Mouse (Mus musculus) CH12F3 (cell line): ENCODE measurements around the gene Pla2g1b.
"Not testable (repeated sequence)": the region's sequence is repeated elsewhere in the genome, so short reads cannot be mapped to it uniquely, and the experiment has no call there.

Source experiments
- in situ Hi-C: fragments of 300-500 bp; cut with MboI; formaldehyde crosslinking; loops from 2 replicates; pipeline ENCODE4 v1.14.3; 2020; ENCODE audit warnings: low sequenced_read_pairs

Pla2g1b gene

DNA sequence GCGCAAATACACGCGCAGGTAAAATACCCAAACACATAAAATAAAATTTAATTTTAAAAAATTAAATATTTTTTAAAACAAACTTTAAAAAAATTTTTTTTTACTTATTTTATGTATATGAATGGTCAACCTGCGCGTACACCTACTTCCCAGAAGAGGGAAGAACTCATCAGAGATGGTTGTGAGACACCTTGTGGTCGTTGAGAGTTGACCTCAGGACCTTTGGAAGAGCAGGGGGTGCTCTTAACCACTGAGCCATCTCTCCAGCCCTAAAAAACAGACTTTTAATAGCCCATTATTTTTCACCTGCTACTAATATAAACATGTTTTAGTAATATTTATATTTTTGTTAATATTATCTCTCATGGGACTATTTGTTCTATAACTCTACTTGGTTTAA, 17.3 kb downstream of the Pla2g1b start:
- in situ Hi-C loops, result no loop called here

DNA sequence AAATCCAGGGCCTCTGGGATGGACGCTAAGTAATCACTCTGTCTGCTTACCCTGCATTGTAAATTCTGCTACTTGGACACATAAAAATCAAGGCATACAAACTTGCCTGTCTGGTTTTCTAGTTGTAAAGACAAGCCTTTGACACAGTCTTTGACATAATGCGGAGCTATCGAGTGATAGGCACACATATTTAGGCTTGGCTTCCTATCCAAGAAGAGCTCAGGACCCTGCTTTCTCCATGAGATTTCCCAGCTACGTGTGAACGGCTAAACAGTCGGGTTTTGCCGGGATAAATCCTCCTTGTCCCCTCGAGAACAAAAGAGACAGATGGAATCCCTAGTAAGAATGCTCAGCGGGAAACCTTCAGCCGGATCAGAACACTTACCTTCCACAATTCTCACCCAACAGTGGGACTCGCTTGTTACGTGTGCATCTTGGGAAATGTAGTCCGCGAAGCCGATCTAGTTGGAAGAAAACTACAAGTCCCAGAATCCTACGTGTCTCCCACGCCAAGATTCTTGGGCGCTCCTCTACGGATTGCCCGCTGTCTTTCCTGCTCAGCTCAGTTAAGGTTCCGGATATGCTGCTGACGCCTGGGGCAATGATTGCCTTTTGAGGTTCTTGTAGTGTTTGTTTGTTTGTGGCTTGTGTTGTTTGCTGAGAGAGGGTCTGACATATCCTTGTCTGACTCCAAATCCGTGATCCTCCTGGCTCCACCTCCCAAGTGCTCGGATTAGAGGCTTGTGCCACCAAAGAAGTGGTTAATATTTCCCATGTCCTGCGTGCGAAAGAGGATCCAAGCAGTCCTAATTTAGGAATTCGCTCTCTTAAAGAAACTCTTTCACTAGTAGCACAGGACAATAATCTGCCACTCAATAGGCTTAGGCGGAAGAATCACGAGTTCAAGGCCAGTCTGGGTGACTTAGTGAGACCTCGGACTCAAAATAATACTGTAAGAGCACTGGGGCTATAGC, 18.2 kb downstream of the Pla2g1b start, which contains the start of gene Sirt4:
Gene Sirt4 (minus strand): TSS at position 779 of the 974 bp plus-strand sequence.
- in situ Hi-C loops, result no loop called here

DNA sequence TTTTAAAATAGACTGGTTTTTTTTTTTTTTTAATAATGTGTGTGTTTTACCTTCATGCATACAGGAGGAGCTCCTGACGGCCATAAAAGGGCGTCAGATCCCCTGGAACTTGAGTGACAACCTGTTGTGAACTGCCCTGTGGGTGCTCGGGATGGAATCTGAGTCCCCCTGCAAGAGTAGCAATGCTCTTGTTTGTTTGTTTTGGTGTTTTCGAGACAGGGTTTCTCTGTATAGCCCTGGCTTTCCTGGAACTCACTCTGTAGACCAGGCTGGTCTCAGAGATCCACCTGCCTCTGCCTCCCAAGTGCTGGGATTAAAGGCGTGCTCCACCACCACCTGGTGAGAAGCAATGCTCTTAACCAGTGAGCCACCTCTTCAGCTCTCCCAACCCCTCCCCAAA, 18.9 kb downstream of the Pla2g1b start:
- in situ Hi-C loops, result no loop called here

DNA sequence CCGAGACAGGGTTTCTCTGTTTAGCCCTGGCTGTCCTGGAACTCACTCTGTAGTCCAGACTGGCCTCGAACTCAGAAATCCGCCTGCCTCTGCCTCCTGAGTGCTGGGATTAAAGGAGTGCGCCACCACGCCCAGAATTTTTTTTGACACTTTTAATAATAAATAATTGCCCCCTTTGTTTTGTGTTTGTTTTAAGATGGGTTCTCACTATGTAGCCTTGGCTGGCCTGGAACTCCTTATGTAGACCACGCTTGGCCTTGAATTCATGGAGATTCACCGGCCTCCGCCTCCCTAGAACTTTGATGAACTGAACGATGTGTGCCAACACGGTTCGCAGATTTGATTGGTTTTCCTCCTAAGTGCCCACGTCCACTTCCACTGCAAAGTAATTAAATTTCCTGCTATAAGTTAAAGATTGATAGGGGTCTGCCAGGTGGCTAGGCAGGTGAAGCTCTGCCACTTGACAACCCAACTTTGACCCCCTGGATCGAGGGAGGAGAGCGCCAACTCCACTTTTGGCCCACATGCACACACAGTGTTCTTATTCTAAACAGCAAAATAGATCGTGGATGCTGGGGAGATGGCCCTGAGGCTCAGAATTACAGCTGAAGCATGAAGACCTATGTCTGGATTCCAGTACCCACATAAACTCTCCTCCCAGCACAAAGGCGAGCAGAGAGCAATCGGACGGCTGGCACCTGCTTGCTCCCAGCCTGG, 19.6 kb downstream of the Pla2g1b start:
- in situ Hi-C loops, result no loop called here

DNA sequence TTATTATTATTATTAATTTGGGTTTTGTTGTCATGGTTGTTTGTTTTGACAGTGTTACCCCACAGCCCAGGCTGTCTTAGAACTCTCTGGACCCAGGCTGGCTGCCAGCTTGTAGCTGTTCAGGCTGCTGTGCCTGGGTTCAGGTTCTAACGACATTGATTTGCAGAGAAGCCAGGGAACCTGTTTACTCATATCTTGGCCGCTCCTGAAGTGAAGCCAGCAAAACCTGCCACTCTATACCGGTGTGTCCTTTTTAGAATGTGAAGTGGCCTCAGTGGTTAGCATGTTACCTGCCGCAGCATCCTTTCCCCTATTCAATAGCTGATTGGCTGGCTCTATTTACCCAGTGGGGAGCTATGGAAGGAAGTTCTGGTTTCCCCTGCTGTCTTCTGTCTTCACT, 20.7 kb downstream of the Pla2g1b start:
- in situ Hi-C loops, result no loop called here

DNA sequence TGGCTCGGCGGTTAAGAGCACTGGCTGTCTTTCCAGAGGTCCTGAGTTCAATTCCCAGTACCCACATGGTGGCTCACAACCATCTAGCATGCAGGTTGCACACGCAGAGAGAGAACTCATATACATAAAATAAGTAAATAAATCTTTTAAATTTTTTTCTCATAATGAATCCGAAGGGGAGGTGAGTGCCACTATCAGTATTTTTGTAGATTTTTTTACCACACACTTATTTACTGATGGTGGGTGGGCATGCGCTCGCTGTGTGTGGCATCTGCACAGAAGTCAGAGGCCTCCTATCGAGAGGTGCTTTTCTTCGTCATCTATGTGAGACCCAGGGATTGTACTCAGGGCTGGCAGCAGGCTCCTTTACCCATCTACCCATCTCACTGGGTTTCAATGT, 21.3 kb downstream of the Pla2g1b start:
- in situ Hi-C loops, result no loop called here

DNA sequence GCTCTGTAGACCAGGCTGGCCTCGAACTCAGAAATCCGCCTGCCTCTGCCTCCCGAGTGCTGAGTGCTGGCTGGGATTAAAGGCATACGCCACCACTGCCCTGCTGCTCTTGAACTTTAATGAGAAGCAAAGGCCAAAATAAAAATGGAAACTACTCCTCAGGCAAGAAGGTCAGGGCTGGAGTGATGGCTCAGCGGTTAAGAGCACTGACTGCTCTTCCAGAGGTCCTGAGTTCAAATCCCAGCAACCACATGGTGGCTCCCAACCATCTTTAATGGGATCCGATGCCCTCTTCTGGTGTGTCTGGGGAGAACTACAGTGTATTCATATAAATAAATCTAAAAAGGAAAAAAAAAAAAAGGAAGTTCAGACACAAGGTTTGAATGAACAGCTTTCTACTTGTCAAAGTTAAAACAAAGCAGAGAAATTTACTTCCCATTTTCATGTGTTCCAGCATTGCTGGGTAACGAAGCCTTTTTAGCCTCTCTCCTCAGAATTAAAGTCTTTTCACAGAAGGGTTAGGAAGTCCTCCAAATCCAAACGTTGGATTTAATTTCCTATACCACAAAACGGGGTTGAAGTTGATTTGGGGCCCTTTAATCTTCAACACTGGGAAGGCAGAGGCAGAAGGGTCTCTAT, 22.0 kb downstream of the Pla2g1b start:
- in situ Hi-C loops, result no loop called here

DNA sequence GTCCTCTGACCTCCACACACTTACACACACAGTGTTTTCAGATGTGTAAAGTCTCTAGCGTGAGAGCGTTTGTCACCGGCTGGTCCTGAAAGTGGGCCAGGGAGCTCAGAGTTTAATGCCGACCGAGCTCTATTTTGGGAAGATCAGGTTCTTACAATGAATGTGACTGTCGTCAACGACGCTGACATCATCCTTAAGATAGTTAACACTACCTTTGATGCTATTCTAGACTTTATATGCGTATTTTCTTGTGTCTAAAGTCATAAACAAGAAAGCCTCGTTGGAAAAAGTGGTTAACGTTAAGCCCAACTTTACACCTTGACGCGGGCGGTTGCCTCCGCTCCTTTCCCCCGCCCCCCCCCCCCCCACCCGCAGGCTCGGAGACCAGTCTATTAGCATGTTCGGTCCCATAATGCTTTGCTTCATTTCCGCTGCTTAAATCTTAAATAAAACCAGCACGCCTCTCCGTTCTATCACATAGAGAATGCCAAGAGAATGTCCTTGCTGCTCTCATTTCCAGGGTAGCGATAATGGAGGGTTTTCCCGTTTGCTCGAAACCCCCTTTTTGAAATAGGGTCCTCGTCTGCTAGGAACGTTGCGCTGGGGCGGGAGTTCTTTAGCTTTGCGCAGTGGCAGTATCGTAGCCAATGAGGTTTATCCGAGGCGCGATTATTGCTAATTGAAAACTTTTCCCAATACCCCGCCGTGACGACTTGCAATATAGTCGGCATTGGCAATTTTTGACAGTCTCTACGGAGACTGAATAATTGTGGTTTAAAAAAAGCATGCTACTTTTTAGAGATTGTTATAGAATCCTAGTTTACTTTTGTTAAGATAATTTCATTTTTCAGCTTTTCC, 23.0 kb downstream of the Pla2g1b start:
- in situ Hi-C loops, result no loop called here

DNA sequence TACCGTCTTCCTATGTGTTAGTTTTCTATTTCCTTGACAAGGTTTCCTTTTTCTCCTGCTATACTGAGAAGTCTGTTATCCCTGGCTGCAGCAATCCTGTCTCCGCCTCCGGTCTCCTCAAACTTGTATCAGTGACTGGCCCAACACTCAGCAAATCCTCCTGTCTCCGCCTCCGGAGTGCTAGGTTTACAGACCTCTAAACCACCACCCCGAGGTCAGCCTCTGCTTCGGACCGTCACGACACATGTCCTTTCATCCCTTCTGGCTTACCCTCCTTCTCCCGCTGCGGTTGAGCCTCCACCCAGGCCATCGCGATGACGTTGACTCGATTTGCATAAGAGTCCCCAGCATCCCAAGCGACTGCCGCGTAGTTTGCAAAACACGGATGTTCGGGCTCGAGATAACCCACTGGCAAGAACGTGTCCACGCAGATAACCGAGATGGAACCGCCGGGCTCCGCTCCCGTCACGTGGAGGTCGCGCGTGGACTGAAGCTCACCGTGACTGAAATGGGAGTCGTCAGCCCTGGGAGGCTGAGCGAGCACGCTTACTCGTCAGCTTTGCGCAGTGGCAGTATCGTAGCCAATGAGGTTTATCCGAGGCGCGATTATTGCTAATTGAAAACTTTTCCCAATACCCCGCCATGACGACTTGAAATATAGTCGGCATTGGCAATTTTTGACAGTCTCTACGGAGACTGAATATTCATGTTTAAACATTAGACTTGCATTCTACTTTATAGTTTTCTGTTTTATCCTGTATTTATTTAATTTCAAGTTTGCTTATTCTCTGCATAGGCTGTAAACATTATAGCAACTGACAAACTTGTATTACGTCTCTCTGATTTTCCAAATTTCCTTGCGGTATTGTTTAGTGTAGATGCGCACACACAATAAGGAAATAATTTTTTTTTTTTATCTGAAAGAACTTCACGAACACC, 23.9 kb downstream of the Pla2g1b start:
- in situ Hi-C loops, result no loop called here

DNA sequence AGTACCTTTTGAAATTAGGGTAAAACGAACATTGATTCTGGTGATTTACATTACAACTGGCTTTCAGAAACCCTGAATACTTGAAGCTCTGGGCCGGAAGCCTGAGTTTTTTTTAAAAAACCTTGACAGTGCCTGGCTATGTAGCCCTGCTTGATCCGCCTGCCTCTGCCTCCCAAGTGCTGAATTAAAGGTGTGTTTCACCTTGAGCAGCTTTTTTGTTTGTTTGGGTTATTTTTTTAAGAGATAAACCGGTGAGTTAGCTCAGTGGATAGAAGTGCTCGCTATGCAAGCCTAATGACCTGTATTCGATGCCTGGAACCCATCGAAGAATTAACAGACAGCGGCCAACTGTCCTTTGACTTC, 24.6 kb downstream of the Pla2g1b start:
- in situ Hi-C loops, result no loop called here

DNA sequence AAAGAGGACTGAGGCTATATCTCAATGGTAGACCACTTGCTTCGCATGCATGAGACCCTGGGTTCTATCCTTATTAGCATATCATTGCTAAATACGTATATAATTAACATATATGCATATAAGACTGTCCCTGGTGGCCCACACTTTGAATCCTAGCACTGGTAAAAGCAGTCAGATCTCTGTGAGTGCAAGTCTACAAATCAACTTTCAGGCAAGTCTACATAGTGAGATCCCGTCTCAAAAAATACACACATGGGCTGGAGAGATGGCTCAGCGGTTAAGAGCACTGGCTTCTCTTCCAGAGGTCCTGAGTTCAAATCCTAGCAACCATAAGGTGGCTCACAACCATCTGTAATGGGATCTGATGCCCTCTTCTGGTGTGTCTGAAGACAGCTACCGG, 25.0 kb downstream of the Pla2g1b start:
- in situ Hi-C loops, result no loop called here

DNA sequence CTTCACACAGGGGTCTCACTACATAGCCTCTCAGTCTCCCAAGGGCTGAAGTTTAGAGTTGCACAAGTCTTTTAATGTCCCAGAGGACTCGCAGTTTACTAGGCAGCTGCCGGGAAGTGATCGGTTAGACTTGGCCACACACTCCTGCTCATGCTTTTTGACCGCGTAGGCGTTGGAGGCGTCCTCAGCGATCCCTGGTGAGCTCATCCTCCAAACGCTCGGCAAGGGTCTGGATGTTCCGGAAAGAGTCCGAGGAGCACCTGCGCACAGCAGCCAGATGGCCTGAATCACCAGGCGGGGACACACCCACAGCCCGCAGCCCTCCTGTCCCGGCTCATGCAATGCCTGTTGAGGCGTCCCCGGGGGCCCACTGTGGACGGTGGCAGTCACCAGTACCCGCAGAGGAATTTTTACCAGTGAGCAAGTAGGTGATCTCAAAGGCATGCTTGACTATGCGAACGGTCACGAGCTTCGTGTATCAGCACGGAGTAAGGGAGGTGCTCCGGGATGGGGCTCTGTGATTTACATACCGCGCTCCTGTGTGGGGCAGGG, 25.8 kb downstream of the Pla2g1b start:
- in situ Hi-C loops, result no loop called here

DNA sequence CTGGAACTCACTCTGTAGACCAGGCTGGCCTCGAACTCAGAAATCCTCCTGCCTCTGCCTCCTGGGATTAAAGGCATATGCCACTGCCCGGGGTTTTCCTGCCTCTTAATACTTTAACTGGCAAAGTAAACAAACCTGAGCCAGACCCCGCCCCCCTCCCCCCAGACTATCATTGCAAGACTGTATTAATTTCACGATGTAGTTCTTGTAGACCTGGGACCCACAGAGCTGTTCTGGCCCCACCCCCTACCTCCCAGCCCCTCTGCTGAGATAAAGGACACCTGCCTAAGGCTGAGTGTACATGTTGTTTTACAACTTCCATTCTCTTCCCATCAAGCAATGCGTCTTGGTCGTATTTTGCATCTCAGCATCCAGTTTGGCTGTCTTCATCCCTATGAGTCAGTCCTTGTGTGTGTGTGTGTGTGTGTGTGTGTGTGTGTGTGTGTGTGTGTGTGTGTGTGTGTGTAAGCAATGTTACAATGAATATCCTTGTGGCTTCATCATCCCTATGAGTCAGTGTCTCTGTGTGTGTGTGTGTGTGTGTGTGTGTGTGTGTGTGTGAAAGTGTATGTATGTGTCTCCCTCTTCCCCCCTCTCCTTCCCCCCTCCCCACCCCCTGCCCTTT, 26.8 kb downstream of the Pla2g1b start:
- in situ Hi-C loops, result no loop called here

DNA sequence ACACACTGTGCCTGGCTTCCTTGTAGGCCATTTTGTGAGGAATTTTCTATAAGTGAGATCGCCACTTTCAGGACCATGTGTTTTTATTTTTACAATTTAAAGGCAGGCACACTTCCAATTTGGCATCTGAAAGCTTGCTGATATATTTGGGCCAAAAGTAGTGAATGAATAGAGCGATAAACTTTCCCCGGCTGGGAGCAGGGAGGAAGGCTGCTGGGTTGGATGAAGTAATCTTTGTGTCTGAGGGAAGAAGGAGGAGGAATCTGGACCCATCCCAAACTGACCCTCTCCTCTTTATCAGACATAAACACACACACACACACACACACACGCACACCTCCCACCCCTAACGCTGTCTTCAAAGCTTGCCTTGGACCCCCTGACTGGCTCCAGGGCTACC, 27.4 kb downstream of the Pla2g1b start:
- in situ Hi-C loops, result no loop called here

DNA sequence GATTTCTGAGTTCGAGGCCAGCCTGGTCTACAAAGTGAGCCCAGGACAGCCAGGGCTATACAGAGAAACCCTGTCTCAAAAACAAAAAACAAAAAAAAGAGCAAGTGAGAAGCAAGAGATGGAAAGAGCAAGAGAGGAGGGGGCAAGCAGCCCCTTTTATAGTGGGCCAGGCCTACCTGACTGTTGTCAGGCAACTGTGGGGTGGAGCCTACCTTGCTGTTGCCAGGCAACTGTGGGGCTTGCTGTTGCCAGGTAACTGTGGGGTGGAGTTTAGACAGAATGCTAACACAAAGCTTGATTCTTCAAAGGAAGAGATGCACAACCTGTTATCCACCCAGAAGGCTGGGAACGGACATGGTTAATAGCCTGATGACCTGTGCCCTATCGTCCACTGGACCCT, 29.6 kb downstream of the Pla2g1b start:
- in situ Hi-C loops, result not testable (repeated sequence)

DNA sequence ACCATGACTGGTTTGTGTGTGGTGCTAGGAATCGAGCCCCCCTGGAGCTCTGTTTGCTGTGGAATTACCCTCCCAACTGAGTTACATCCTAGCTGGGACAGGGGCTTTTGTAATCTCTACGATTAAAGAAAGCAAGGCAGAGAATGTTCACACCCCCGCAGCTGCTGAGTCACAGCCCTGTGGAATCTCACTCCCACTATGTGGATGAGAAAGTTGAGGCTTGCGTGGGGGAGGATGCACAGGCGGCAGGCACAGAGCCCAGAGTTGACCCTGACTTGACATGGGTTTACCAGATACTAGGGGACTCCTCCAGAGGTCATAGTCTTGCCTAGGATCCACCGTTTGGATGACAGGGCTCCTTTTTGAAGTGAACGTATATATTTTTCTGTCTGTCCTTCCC, 31.0 kb downstream of the Pla2g1b start:
- in situ Hi-C loops, result no loop called here

DNA sequence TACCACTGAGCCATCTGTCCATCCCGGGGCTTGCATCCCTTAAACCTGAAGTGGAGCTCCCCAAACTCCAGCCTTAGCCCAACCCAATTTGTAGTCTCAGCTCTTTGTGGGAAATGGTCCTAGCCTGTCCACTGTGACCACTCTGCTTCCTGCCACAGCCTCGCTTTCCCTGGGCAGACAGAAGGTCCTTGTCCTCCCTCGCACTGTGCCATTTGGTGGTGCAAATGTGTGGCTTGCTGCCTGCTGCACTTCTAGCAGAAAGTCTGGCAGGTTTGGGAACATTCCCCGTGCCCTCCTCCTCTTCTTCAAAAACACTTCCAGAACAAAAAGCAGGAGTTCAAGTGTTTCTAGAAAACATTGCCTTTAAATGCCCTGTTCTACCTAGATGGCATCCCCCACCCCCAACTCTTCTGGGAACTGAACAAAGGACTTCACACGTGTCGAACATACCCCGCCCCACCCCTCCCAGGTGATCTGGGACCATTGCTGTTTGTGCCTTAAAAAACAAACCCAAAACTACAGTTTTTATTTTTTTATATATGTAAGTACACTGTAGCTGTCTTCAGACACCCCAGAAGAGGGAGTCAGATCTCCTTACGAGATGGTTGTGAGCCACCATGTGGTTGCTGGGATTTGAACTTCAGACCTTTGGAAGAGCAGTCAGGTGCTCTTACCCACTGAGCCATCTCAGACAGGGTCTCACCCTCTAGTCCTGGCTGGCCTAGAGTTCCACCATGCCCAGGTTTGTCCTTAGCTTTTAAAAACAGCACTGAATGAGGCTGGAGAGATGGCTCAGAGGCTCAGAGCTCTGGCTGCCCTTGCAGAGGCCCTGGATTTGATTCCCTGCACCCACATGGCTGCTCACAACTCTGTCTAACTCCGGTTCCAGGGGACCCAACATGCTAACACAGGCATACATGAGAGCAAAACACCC, 32.5 kb downstream of the Pla2g1b start:
- in situ Hi-C loops, result no loop called here
